Mouse (Mus musculus): ENCODE results near the gene Exoc7. TPM values are rescaled to one million over a fixed set of nuclear protein-coding genes. Genes with fewer than 3 reads are reported as not detected.

The Exoc7 gene
- polyA plus RNA-seq, 1 experiment from 2014 or later, result 44.6 TPM

GRCm38 (mm10) chr11:116326963-116327603 is 20.1 kb upstream of the Exoc7 start:
- H3K27me3 ChIP-seq (replicated peaks; ENCODE audit: control insufficient read depth, insufficient read depth, low read length), result no peaks in the 10 kb centered on the region
- H3K27ac ChIP-seq (ENCODE audit: low read depth, low read length), result no peak overlapping the region
- H3K4me3 ChIP-seq (ENCODE audit: low read depth, low read length), result no peak overlapping the region
- H3K9me3 ChIP-seq (ENCODE audit: control insufficient read depth), result no peaks in the 10 kb centered on the region
- ATAC-seq, result no peak
- no peak overlapping the region for H3K4me2 ChIP-seq (replicated peaks; ENCODE audit: low read depth)
- 71% methylated on average over 7 of the region's 7 CpGs for WGBS
- no peak overlapping the region for H3K9ac ChIP-seq (ENCODE audit: low read depth, low read length)
- TF ChIP-seq CTCF (IDR thresholded peaks at IDR 0.05; ENCODE audit: low read depth), result no peak
- no peaks in the 10 kb centered on the region for H3K4me1 ChIP-seq (replicated peaks; ENCODE audit: control insufficient read depth, insufficient read depth, low read length)
- H3K36me3 ChIP-seq (ENCODE audit: control insufficient read depth, insufficient read depth), result no peaks in the 10 kb centered on the region

GRCm38 (mm10) chr11:116318719-116319659 is 12.0 kb upstream of the Exoc7 start:
- Histone ChIP-seq H3K9me3 (ENCODE audit: control insufficient read depth) (no peaks in the 10 kb centered on the region), H3K4me1 (replicated peaks; ENCODE audit: control insufficient read depth, insufficient read depth, low read length) (0 out of 2 replicates have a peak, but pooled peaks cover 4% of the 10 kb centered on the region), H3K27ac (ENCODE audit: low read depth, low read length) (no peak overlapping the region), H3K4me3 (ENCODE audit: low read depth, low read length) (peak overlapping the region; percentile 45), H3K9ac (ENCODE audit: low read depth, low read length) (peak overlapping the region; percentile 48), H3K4me2 (replicated peaks; ENCODE audit: low read depth) (peak overlapping the region; percentile 97), H3K27me3 (replicated peaks; ENCODE audit: control insufficient read depth, insufficient read depth, low read length) (no peaks in the 10 kb centered on the region), H3K36me3 (ENCODE audit: control insufficient read depth, insufficient read depth) (no peaks in the 10 kb centered on the region)
- TF ChIP-seq CTCF (IDR thresholded peaks at IDR 0.05; ENCODE audit: low read depth), result peak; percentile 99
- WGBS, result 3% methylated on average over 41 of the region's 41 CpGs
- peak; percentile 75 for ATAC-seq

- no peak for ATAC-seq
- H3K27me3 ChIP-seq (replicated peaks; ENCODE audit: control insufficient read depth, insufficient read depth, low read length), result no peaks in the 10 kb centered on the region
- no peaks in the 10 kb centered on the region for H3K4me1 ChIP-seq (replicated peaks; ENCODE audit: control insufficient read depth, insufficient read depth, low read length)
- no peak overlapping the region for H3K4me3 ChIP-seq (ENCODE audit: low read depth, low read length)
- no peak overlapping the region for H3K4me2 ChIP-seq (replicated peaks; ENCODE audit: low read depth)
- H3K9ac ChIP-seq (ENCODE audit: low read depth, low read length), result no peak overlapping the region
- H3K9me3 ChIP-seq (ENCODE audit: control insufficient read depth), result no peaks in the 10 kb centered on the region
- 22% methylated on average over 8 of the region's 8 CpGs for WGBS
- no peak for TF ChIP-seq CTCF (IDR thresholded peaks at IDR 0.05; ENCODE audit: low read depth)
- H3K27ac ChIP-seq (ENCODE audit: low read depth, low read length), result no peak overlapping the region
- no peaks in the 10 kb centered on the region for H3K36me3 ChIP-seq (ENCODE audit: control insufficient read depth, insufficient read depth)
These were observed 5.3 kb upstream of the Exoc7 start for GRCm38 (mm10) chr11:116312359-116312758.

GRCm38 (mm10) chr11:116311169-116311568 is 4.1 kb upstream of the Exoc7 start:
- no peaks in the 10 kb centered on the region for H3K36me3 ChIP-seq (ENCODE audit: control insufficient read depth, insufficient read depth)
- no peak overlapping the region for H3K4me2 ChIP-seq (replicated peaks; ENCODE audit: low read depth)
- no peak overlapping the region for H3K27ac ChIP-seq (ENCODE audit: low read depth, low read length)
- H3K9ac ChIP-seq (ENCODE audit: low read depth, low read length), result no peak overlapping the region
- ATAC-seq, result no peak
- WGBS, result 46% methylated on average over 8 of the region's 8 CpGs
- H3K4me1 ChIP-seq (replicated peaks; ENCODE audit: control insufficient read depth, insufficient read depth, low read length), result 0 out of 2 replicates have a peak, but pooled peaks cover 3% of the 10 kb centered on the region
- H3K27me3 ChIP-seq (replicated peaks; ENCODE audit: control insufficient read depth, insufficient read depth, low read length), result no peaks in the 10 kb centered on the region
- H3K4me3 ChIP-seq (ENCODE audit: low read depth, low read length), result no peak overlapping the region
- no peaks in the 10 kb centered on the region for H3K9me3 ChIP-seq (ENCODE audit: control insufficient read depth)
- TF ChIP-seq CTCF (IDR thresholded peaks at IDR 0.05; ENCODE audit: low read depth), result no peak

GRCm38 (mm10) chr11:116309601-116310000 is 2.6 kb upstream of the Exoc7 start:
- no peak overlapping the region for H3K27ac ChIP-seq (ENCODE audit: low read depth, low read length)
- peaks cover 4% of the 10 kb centered on the region; the same call in 1 of the 2 replicates for H3K36me3 ChIP-seq (ENCODE audit: control insufficient read depth, insufficient read depth)
- H3K9ac ChIP-seq (ENCODE audit: low read depth, low read length), result no peak overlapping the region
- H3K4me3 ChIP-seq (ENCODE audit: low read depth, low read length), result no peak overlapping the region
- ATAC-seq, result no peak
- no peak for TF ChIP-seq CTCF (IDR thresholded peaks at IDR 0.05; ENCODE audit: low read depth)
- 0 out of 2 replicates have a peak, but pooled peaks cover 3% of the 10 kb centered on the region for H3K4me1 ChIP-seq (replicated peaks; ENCODE audit: control insufficient read depth, insufficient read depth, low read length)
- no peaks in the 10 kb centered on the region for H3K27me3 ChIP-seq (replicated peaks; ENCODE audit: control insufficient read depth, insufficient read depth, low read length)
- no peak overlapping the region for H3K4me2 ChIP-seq (replicated peaks; ENCODE audit: low read depth)
- H3K9me3 ChIP-seq (ENCODE audit: control insufficient read depth), result no peaks in the 10 kb centered on the region
- WGBS, result 69% methylated on average over 3 of the region's 3 CpGs

Data from intestine, postnatal 0 days (tissue).